In genomic region chr1:159254906-159255685, GRCm38 (mm10) we compare ENCODE assay signal across 27 mouse cellular contexts. TPM values are rescaled to one million over a fixed set of nuclear protein-coding genes. Genes with fewer than 3 reads are reported as not detected.
A peak's percentile ranks its signal among the peaks of the same experiment; 100 is the strongest.
DNase-seq lines count a peak whose midpoint lies in the region; ATAC-seq and TF ChIP-seq lines count a peak whose summit lies in the region.
"Had no signal": no experiment of that assay in that cellular context is flagged by ENCODE, and none has a peak within 500 bp of the region (broad histone marks: within the 10 kb centered on the region; RNA-seq: fewer than 3 reads in every experiment).

No protein-coding gene starts in this region.

- TF ChIP-seq CTCF in C2C12 (IDR thresholded peaks at IDR 0.05; ENCODE audit: control insufficient read depth, insufficient read depth, insufficient read length), result no peak

- no peaks in the 10 kb centered on the region for H3K27me3 ChIP-seq in C2C12 (ENCODE audit: control insufficient read depth, insufficient read depth, insufficient read length)
- H3K27me3 ChIP-seq: embryonic facial prominence, embryonic 15.5 days; heart, embryonic 13.5 days; hindbrain, embryonic 15.5 days; megakaryocyte, embryonic 14.5 days; midbrain, embryonic 12.5 days; stomach, embryonic 15.5 days had no signal

- no peak overlapping the region for H3K4me3 ChIP-seq in C2C12 (ENCODE audit: insufficient read depth, poor library complexity, severe bottlenecking)
- H3K4me3 ChIP-seq: embryonic facial prominence, embryonic 10.5 days; embryonic facial prominence, embryonic 15.5 days; heart, embryonic 13.5 days; hindbrain, embryonic 15.5 days; megakaryocyte, embryonic 14.5 days; midbrain, embryonic 12.5 days; stomach, embryonic 15.5 days had no signal

- DNase-seq in 3T3-L1 (ENCODE audit: low read depth, low spot score), result peak; percentile 77
- DNase-seq in gastrocnemius, postnatal 25 days, result no peak
- no peak for DNase-seq in gastrocnemius, postnatal 4 days (ENCODE audit: low spot score in 2 of 2)
- no peak for DNase-seq in right cerebral cortex, postnatal 25 days
- DNase-seq in left cerebral cortex, adult 9 months (ENCODE audit: low spot score in 2 of 2), result no peak
- DNase-seq: adrenal gland, postnatal 25 days; cerebellum, adult 11-12 months; cerebellum, adult 9-11 months; gastrocnemius, postnatal 36 days; heart, postnatal 10 days; kidney, adult 8-10 months; kidney, postnatal 10 days; liver; lung, adult 2 months; lung, postnatal 10 days had no signal

- H3K79me2 ChIP-seq in C2C12 (ENCODE audit: control insufficient read depth, insufficient read depth), result peaks cover 51% of the 10 kb centered on the region

- H3K36me3 ChIP-seq in C2C12 (ENCODE audit: control insufficient read depth, insufficient read depth), result peaks cover 60% of the 10 kb centered on the region

- peak; percentile 45; the same call in 1 of the 2 replicates for ATAC-seq in common myeloid progenitor, adult 5-6 weeks (replicated peaks; ENCODE audit: low read depth, poor library complexity, severe bottlenecking)
- ATAC-seq in megakaryocyte, adult 5-6 weeks (ENCODE audit: poor library complexity, severe bottlenecking), result peak; percentile 89
- ATAC-seq: CD4-positive, CD25-positive, alpha-beta regulatory T cell, adult 4 months; forebrain, embryonic 14.5 days had no signal

- H3K79me3 ChIP-seq in C2C12 (ENCODE audit: low read depth), result peaks cover 17% of the 10 kb centered on the region

- no peak overlapping the region for H3ac ChIP-seq in C2C12 (ENCODE audit: control insufficient read depth, insufficient read length, low read depth)

TF ChIP-seq in C2C12, 6 proteins besides CTCF, POLR2A, EP300 and RAD21:
- TF ChIP-seq USF1 (IDR thresholded peaks at IDR 0.05; ENCODE audit: low read depth) (no peak), FOSL1 (IDR thresholded peaks at IDR 0.05; ENCODE audit: insufficient read depth, low read length, poor library complexity, severe bottlenecking) (no peak), CEBPB (IDR thresholded peaks at IDR 0.05; ENCODE audit: low read depth) (peak; percentile 89), MYOD1 (IDR thresholded peaks at IDR 0.05; ENCODE audit: control insufficient read depth, insufficient read length, low read depth) (no peak), MYOG (IDR thresholded peaks at IDR 0.05; ENCODE audit: control insufficient read depth, extremely low read depth, insufficient read length) (no peak), MAX (IDR thresholded peaks at IDR 0.05) (no peak)

RNA-seq across cellular contexts. Expression of gene Cop1, which starts 23.0 kb away (rescaled TPM):
- 50.4 TPM for polyA plus RNA-seq in C2C12 (2012; fragmentation: generic; extraction: Trizol)
- total RNA-seq in common myeloid progenitor, adult 5-6 weeks (2017), result 145 and 180 TPM in 2 replicates
- total RNA-seq in megakaryocyte, adult 5-6 weeks (2015), result 187 and 192 TPM in 2 replicates
- 211 and 241 TPM in 2 replicates for total RNA-seq in megakaryocyte, adult 5-6 weeks (2017)
- 100 to 1,000 TPM; 133 to 134 TPM for total RNA-seq in gastrocnemius, postnatal 25 days (2021)
- 100 to 1,000 TPM; 107 to 128 TPM for total RNA-seq in gastrocnemius, postnatal 4 days (2021)
